Mouse (Mus musculus) heart, postnatal 0 days (tissue): ENCODE data around the gene Atf4.

Source experiments
- CTCF ChIP-seq: IDR thresholded peaks from 2 replicates; pipeline ENCODE4 v1.5.1; 2016; ENCODE audit warnings: antibody characterized with exemption, control low read depth, low read depth
- EP300 ChIP-seq: IDR thresholded peaks from 2 replicates; pipeline ENCODE4 v1.6.1; 2016; ENCODE audit warnings: antibody characterized with exemption, low read depth

DNA sequence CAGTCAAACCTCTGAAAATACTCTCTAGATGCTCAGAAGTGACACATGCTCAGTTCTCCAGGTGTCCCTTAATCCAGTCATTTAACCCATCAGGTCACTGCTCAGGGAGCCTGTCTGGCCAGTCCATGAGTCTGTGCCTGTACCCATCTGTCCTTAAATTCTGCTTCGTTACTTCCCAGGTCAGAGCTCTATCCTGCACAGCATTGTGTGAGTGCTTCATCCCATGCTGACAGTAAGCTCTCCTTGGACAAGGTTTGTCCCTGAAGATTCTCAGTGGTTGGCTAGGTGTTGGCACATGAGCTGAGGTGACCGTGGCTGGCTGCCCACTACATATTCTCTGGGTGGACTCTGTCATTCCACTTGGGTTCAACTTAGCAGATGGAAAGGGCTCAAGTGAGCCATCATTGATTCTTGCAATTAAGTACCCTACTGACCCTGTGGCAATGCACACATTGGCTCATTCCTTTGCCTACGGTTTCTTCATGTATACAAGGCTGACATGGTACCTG, 48.9 kb upstream of the Atf4 start:
- no peak for TF ChIP-seq EP300
- TF ChIP-seq CTCF, result no peak
